Mouse (Mus musculus) Patski (cell line): ENCODE measurements around the gene Pank4. TPM values are rescaled to one million over a fixed set of nuclear protein-coding genes. Genes with fewer than 3 reads are reported as not detected.

ENCODE experiments used
- ATAC-seq: fragments of 100-300 bp; one replicate; pipeline ENCODE4 v1.8.0; 2021
- CTCF ChIA-PET: fragments of 350-600 bp; sonication (Branson Sonifier 250); formaldehyde crosslinking; loops from one replicate; lab custom pipeline; 2022; ENCODE audit warnings: inconsistent platforms; lab: Charles Lee
- POLR2A ChIA-PET: fragments of 350-600 bp; sonication (Branson Sonifier 250); formaldehyde crosslinking; loops from one replicate; lab custom pipeline; 2022; ENCODE audit warnings: antibody characterized with exemption, inconsistent platforms; lab: Charles Lee
- DNase-seq: peaks from one replicate; pipeline ENCODE4 v3.0.0-alpha.2; 2011; ENCODE audit warnings: low read depth, low spot score
- H3K27me3 ChIP-seq: fragments of 371-371 bp; one replicate; pipeline ENCODE4 v1.5.1; 2021
- CTCF ChIP-seq: fragments of 100-300 bp; IDR thresholded peaks from one replicate; pipeline ENCODE4 v1.5.1; 2021
- in situ Hi-C: fragments of 300-500 bp; cut with MboI; formaldehyde crosslinking; loops from 3 replicates; pipeline ENCODE4 v1.11.1; 2018; ENCODE audit warnings: low pct_unique_long_range_greater_than_20kb, mixed read lengths
- polyA plus RNA-seq: library from polyadenylated mRNA; unstranded; gene quantifications from one replicate; pipeline ENCODE4 v1.2.3, GENCODE M21; 2021

The Pank4 gene
- polyA plus RNA-seq, 1 experiment from 2014 or later: 29.1 TPM

GRCm38 (mm10) chr4:154964581-154965235 lies 785 bp downstream of the Pank4 start:
- peaks cover 26% of the 10 kb centered on the region for H3K27me3 ChIP-seq
- in situ Hi-C loops: loop anchor here (5.0 kb wide), 1 partner anchor 103 kb away; the partner anchor contains the start of gene Pex10
- DNase-seq (no peak), ATAC-seq (peak; percentile 37)
- no peak for TF ChIP-seq CTCF
- ChIA-PET CTCF (interaction anchor here (1.2 to 1.6 kb wide), 2 partner anchors 12 to 21 kb away, joined by 3 to 4 read pairs; no protein-coding TSS in a partner anchor), POLR2A (interaction anchor here (1.5 kb wide), 1 partner anchor 28 kb away, joined by 3 read pairs; no protein-coding TSS in a partner anchor)

GRCm38 (mm10) chr4:154965856-154966255 lies 1.9 kb downstream of the Pank4 start:
- ATAC-seq (no peak), DNase-seq (no peak)
- in situ Hi-C loops: loop anchor here (5.0 kb wide), 1 partner anchor 101 kb away; the partner anchor contains the start of gene Pex10
- ChIA-PET CTCF (interaction anchor here (1.2 to 1.6 kb wide), 2 partner anchors 14 to 20 kb away, joined by 3 to 4 read pairs; no protein-coding TSS in a partner anchor), POLR2A (no interaction called here)
- TF ChIP-seq CTCF: no peak
- peaks cover 15% of the 10 kb centered on the region for H3K27me3 ChIP-seq

GRCm38 (mm10) chr4:154967173-154967572 lies 3.2 kb downstream of the Pank4 start:
- in situ Hi-C loops: loop anchor here (5.0 kb wide), 1 partner anchor 100 kb away; the partner anchor contains the start of gene Pex10
- POLR2A ChIA-PET: no interaction called here
- peaks cover 4% of the 10 kb centered on the region for H3K27me3 ChIP-seq
- no peak for TF ChIP-seq CTCF
- DNase-seq (no peak), ATAC-seq (no peak)
- CTCF ChIA-PET: no interaction called here

- ChIA-PET POLR2A (interaction anchor here (0.6 kb wide), 1 partner anchor 35 kb away, joined by 3 read pairs; no protein-coding TSS in a partner anchor), CTCF (interaction anchor here (1.8 kb wide), 1 partner anchor 9 kb away, joined by 4 read pairs; the partner anchor contains the start of gene Pank4)
- DNase-seq (no peak), ATAC-seq (no peak)
- in situ Hi-C loops: no loop called here
- H3K27me3 ChIP-seq: no peaks in the 10 kb centered on the region
- no peak for TF ChIP-seq CTCF
Observed at GRCm38 (mm10) chr4:154972546-154972945, 8.6 kb downstream of the Pank4 start.

- H3K27me3 ChIP-seq: no peaks in the 10 kb centered on the region
- TF ChIP-seq CTCF: no peak
- ChIA-PET POLR2A (no interaction called here), CTCF (interaction anchor here (1.8 kb wide), 1 partner anchor 11 kb away, joined by 4 read pairs; the partner anchor contains the start of gene Pank4)
- DNase-seq (no peak), ATAC-seq (no peak)
- in situ Hi-C loops: no loop called here
Observed at GRCm38 (mm10) chr4:154974163-154974611, 10.3 kb downstream of the Pank4 start.

GRCm38 (mm10) chr4:154980110-154980509 lies 16.2 kb downstream of the Pank4 start:
- ChIA-PET CTCF (no interaction called here), POLR2A (no interaction called here)
- in situ Hi-C loops: no loop called here
- no peaks in the 10 kb centered on the region for H3K27me3 ChIP-seq
- TF ChIP-seq CTCF: no peak
- DNase-seq (no peak), ATAC-seq (no peak)

GRCm38 (mm10) chr4:154981076-154981475 lies 17.2 kb downstream of the Pank4 start:
- no peak for ATAC-seq

GRCm38 (mm10) chr4:154981530-154981929 lies 17.6 kb downstream of the Pank4 start:
- DNase-seq (no peak), ATAC-seq (no peak)
- H3K27me3 ChIP-seq: no peaks in the 10 kb centered on the region
- POLR2A ChIA-PET: no interaction called here
- TF ChIP-seq CTCF: no peak
- in situ Hi-C loops: no loop called here
- CTCF ChIA-PET: interaction anchor here (1.1 to 2.0 kb wide), 2 partner anchors 13 to 84 kb away, joined by 3 to 10 read pairs; no protein-coding TSS in a partner anchor

More at GRCm38 (mm10) chr4:154981076-154981475, 17.2 kb downstream of the Pank4 start:
- CTCF ChIA-PET: interaction anchor here (2.0 kb wide), 1 partner anchor 84 kb away, joined by 10 read pairs; no protein-coding TSS in a partner anchor
- TF ChIP-seq CTCF: no peak
- POLR2A ChIA-PET: interaction anchor here (0.8 kb wide), 1 partner anchor 86 kb away, joined by 3 read pairs; the partner anchor contains the start of gene Pex10
- in situ Hi-C loops: no loop called here
- no peaks in the 10 kb centered on the region for H3K27me3 ChIP-seq
- DNase-seq: no peak

- ChIA-PET CTCF (interaction anchor here (1.1 to 2.0 kb wide), 2 partner anchors 14 to 83 kb away, joined by 3 to 10 read pairs; no protein-coding TSS in a partner anchor), POLR2A (no interaction called here)
- no peak for DNase-seq
- H3K27me3 ChIP-seq: no peaks in the 10 kb centered on the region
- no peak for ATAC-seq
- TF ChIP-seq CTCF: no peak
- in situ Hi-C loops: no loop called here
Observed at GRCm38 (mm10) chr4:154982247-154983120, 18.6 kb downstream of the Pank4 start.

GRCm38 (mm10) chr4:154983767-154984166 lies 19.8 kb downstream of the Pank4 start:
- TF ChIP-seq CTCF: no peak
- ChIA-PET CTCF (interaction anchor here (2.2 kb wide), 1 partner anchor 30 kb away, joined by 8 read pairs; no protein-coding TSS in a partner anchor), POLR2A (no interaction called here)
- no peak for ATAC-seq
- DNase-seq: no peak
- no peaks in the 10 kb centered on the region for H3K27me3 ChIP-seq
- in situ Hi-C loops: no loop called here
